Mouse (Mus musculus) neural tube, embryonic 12.5 days (tissue): ENCODE measurements at regions not wholly inside any gene's neighbourhood (a gene's known extent, or its start where the extent isn't known, plus 50 kb on each side); places are given as distances from the start of the nearest gene placed in this dataset.

Experiments
- ATAC-seq: fragments of 200-750 bp; cut with Nextera tagmentation; 2 replicates; pipeline ENCODE4 v1.8.0; 2017; ENCODE audit warnings: low read depth, mild to moderate bottlenecking, moderate TSS enrichment, moderate library complexity; ENCODE audit not compliant: low FRiP score
- H3K27ac ChIP-seq: fragments of 300-500 bp; sonication (generic); 2 replicates; pipeline ENCODE4 v1.5.1; 2016
- H3K27me3 ChIP-seq: fragments of 300-500 bp; sonication (generic); replicated peaks from 2 replicates; pipeline ENCODE4 v1.6.1; 2016; ENCODE audit warnings: mild to moderate bottlenecking
- H3K36me3 ChIP-seq: fragments of 300-500 bp; sonication (generic); 2 replicates; pipeline ENCODE4 v1.6.1; 2016; ENCODE audit warnings: mild to moderate bottlenecking
- H3K4me1 ChIP-seq: fragments of 300-500 bp; sonication (generic); 2 replicates; pipeline ENCODE4 v1.6.1; 2016
- H3K4me2 ChIP-seq: fragments of 300-500 bp; sonication (generic); replicated peaks from 2 replicates; pipeline ENCODE4 v1.6.1; 2016; ENCODE audit warnings: mild to moderate bottlenecking
- H3K4me3 ChIP-seq: fragments of 300-500 bp; sonication (generic); 2 replicates; pipeline ENCODE4 v1.5.1; 2016
- H3K9ac ChIP-seq: fragments of 300-500 bp; sonication (generic); 2 replicates; pipeline ENCODE4 v1.6.1; 2016; ENCODE audit warnings: mild to moderate bottlenecking
- H3K9me3 ChIP-seq: fragments of 300-500 bp; sonication (generic); 2 replicates; pipeline ENCODE4 v1.6.1; 2016; ENCODE audit warnings: mild to moderate bottlenecking
- WGBS: fragments of 180-500 bp; shearing (Covaris S2); methylation state at CpG from one replicate; pipeline ENCODE4 v1.1.7; 2016; 5-methylcytosine and 5-hydroxymethylcytosine counted together

DNA sequence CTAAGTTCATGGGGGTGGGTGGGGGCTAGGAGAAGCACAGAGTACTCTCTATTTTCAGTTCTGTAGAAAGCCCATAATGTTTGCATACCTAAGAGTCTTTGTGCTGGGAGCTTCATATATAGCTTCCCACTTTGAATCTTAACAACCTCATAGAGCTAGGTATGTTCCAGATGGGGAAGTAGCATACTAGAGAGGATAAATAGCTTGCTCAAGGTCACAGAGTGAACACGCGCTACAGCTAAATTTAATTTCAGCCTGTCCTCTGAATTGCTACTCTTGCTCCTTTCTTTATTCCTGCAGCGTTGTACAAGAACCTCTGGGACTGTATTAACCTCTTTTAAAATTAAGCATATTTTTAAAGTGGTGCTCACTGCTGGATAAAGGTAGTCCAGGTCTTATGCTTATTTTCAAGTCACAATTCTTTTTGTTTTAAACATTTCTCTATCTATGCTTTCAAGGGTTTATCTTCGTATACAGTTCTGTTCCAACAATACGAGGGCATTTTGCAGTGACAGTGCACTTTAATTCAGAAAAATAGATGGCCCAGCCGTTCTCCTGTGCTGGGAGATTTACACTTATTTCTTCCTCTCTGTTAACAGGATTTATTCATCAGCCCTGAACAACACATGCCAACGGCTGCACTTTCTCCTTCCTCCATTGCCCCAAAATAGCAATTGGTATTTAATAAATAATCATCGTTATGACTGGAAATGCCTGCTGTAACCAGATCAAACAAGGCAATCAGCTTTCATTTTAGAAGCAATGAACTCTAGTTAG, 350.7 kb downstream of the Stim2 start:
- Histone ChIP-seq H3K9ac (no peak overlapping the region), H3K4me1 (no peaks in the 10 kb centered on the region), H3K36me3 (no peaks in the 10 kb centered on the region), H3K9me3 (no peaks in the 10 kb centered on the region), H3K27ac (no peak overlapping the region), H3K4me3 (no peak overlapping the region), H3K27me3 (no peaks in the 10 kb centered on the region), H3K4me2 (no peak overlapping the region)
- peak; percentile 60; the same call in 1 of the 2 replicates for ATAC-seq
- WGBS = 66% methylated on average over 8 of the region's 8 CpGs

GRCm38 (mm10) chr5:54349775-54350332, 351.6 kb downstream of the Stim2 start:
- Histone ChIP-seq H3K4me3 (no peak overlapping the region), H3K9me3 (no peaks in the 10 kb centered on the region), H3K36me3 (no peaks in the 10 kb centered on the region), H3K4me1 (no peaks in the 10 kb centered on the region), H3K4me2 (no peak overlapping the region), H3K27ac (no peak overlapping the region), H3K27me3 (no peaks in the 10 kb centered on the region), H3K9ac (no peak overlapping the region)
- peak; percentile 43; the same call in 1 of the 2 replicates for ATAC-seq
- 48% methylated on average over 5 of the region's 5 CpGs for WGBS

GRCm38 (mm10) chr5:54356105-54356504, 357.8 kb downstream of the Stim2 start:
- H3K27me3 ChIP-seq = no peaks in the 10 kb centered on the region
- H3K9me3 ChIP-seq = no peaks in the 10 kb centered on the region
- H3K4me1 ChIP-seq = no peaks in the 10 kb centered on the region
- H3K4me3 ChIP-seq = no peak overlapping the region
- 71% methylated on average over 4 of the region's 4 CpGs for WGBS
- no peaks in the 10 kb centered on the region for H3K36me3 ChIP-seq
- no peak overlapping the region for H3K9ac ChIP-seq
- no peak overlapping the region for H3K27ac ChIP-seq
- H3K4me2 ChIP-seq = no peak overlapping the region
- ATAC-seq = no peak

- Histone ChIP-seq H3K27ac (no peak overlapping the region), H3K9ac (no peak overlapping the region), H3K27me3 (no peaks in the 10 kb centered on the region), H3K4me2 (no peak overlapping the region), H3K4me3 (no peak overlapping the region), H3K36me3 (no peaks in the 10 kb centered on the region), H3K4me1 (no peaks in the 10 kb centered on the region), H3K9me3 (no peaks in the 10 kb centered on the region)
- ATAC-seq = no peak
- WGBS = 50% methylated on average over 4 of the region's 4 CpGs
Observed at GRCm38 (mm10) chr5:54357501-54357900, 359.2 kb downstream of the Stim2 start.

DNA sequence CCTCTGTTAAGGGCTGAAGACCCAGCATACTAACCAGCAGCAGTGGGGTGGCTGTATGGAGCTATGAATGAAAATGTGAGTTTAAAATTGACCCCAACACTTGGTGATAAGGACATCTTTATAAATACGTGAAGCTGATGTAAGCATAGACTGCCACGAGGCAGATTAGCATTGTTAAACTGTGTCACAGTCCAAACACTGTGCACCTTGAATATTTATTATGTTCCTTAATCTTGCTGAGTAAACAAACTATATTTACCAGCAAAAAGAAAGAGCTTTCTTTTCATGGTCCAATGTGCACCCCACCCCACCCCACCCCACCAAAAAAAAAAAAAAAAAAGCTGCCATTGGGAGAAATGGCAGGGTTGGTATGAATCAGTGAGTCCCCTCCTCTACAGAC, 359.9 kb downstream of the Stim2 start:
- no peak overlapping the region for H3K9ac ChIP-seq
- no peaks in the 10 kb centered on the region for H3K36me3 ChIP-seq
- no peak overlapping the region for H3K27ac ChIP-seq
- no peaks in the 10 kb centered on the region for H3K4me1 ChIP-seq
- no peaks in the 10 kb centered on the region for H3K9me3 ChIP-seq
- H3K27me3 ChIP-seq = no peaks in the 10 kb centered on the region
- no peak overlapping the region for H3K4me3 ChIP-seq
- 77% methylated on average over 2 of the region's 2 CpGs for WGBS
- no peak overlapping the region for H3K4me2 ChIP-seq
- no peak for ATAC-seq
